Mouse (Mus musculus) WW6 (cell line): ENCODE measurements around the gene Card9.

Experiments used
- DNase-seq: peaks from one replicate; pipeline ENCODE4 v3.0.0-alpha.2; 2013; ENCODE audit warnings: low read depth, low spot score

Gene Card9

GRCm38 (mm10) chr2:26325386-26326181 lies 35.1 kb downstream of the Card9 start:
- no peak for DNase-seq

- DNase-seq: no peak
Observed at GRCm38 (mm10) chr2:26324917-26325316, 35.8 kb downstream of the Card9 start.

DNA sequence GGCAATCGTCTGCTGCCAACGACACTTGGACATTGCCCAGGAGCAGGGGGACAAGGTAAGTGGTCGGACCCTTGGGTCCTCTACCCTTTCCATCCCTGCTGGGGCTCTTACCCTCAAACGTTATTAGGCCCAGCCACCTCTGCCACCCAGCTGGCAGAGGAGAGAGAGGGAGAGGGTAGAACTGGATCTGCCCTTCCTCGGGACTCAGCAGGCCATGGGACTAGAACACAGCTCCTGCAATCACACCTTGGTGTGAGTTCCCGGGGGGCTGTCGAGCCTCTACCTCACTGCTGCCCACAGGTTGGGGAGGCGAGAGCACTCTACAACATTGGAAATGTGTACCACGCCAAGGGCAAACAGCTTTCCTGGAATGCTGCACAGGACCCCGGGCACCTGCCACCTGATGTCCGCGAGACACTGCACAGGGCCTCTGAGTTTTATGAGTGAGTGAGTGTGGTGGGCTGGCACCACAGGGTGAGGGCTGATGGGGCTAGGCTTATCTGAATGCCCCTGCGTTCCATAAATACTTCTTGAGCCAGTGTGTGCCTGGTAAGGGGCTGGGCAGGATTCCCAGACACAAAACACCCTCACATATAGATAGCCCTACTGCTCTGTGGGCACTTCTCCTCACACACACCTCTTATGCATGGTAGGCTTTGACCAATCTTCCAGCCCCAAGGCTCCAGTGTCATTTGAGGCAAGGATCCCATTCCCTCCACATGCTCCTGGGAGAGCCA lies 37.0 kb downstream of the Card9 start:
- DNase-seq: no peak

- DNase-seq: no peak
Observed at GRCm38 (mm10) chr2:26320245-26321185, 40.2 kb downstream of the Card9 start.

DNA sequence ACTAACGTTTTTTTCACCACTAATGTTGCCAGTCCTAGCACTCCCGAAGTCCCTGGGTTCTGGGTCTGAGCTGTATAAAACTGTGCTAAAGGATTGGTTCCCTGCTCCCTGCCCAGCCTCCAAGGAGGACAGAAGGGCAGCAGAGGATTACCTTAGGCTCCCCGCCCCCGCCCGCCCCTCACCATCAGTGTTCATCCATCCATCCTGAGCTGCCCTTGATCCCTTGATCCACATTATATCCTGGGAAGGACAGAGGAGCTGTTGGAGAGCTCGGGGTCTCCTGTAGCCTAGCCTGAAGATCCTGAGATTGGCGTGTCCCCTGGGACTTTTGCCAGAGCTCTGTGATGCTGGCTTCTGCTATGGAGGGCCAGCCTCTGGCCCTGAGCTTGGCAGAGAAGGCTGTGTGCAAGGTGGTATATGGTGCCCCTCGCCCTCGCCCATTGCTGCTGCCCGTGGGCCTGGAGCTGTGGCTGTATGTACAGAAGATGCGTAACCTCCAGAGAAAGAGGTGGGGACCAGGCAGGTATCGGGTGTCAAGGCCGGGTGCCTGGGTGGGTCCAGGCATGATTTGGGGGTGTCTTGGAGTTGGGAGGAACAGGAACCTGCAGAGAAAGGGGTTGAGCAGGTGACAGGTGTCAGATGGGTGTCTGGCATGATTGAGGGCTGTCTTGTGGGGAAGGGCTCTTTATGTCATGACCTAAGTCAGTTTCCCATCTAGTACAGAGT lies 41.0 kb downstream of the Card9 start:
- DNase-seq: no peak

DNA sequence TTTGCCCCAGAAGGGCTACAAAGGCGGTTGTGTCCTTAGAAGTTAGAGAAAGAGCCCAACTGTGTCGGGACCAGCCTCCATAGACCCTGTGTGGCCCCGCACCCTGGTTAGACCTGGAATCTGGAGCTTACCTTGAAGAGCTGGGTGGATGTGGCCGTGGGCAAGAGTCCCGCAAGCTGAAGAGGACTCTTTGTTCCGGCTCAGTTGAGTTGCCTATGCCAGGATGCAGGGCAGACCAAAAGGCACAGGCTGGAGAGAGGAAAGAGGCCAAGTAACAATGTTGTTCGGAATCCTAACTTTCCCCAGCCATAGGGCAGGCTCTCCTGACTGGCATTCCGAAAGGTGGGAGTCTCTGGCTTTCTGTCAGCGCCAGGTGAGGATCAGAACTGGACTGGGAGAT lies 41.6 kb downstream of the Card9 start:
- no peak for DNase-seq

GRCm38 (mm10) chr2:26317991-26318672 lies 42.6 kb downstream of the Card9 start:
- DNase-seq: no peak

- no peak for DNase-seq
Observed at GRCm38 (mm10) chr2:26317371-26317770, 43.3 kb downstream of the Card9 start.

- no peak for DNase-seq
Observed at GRCm38 (mm10) chr2:26316576-26317246, 44.0 kb downstream of the Card9 start.

DNA sequence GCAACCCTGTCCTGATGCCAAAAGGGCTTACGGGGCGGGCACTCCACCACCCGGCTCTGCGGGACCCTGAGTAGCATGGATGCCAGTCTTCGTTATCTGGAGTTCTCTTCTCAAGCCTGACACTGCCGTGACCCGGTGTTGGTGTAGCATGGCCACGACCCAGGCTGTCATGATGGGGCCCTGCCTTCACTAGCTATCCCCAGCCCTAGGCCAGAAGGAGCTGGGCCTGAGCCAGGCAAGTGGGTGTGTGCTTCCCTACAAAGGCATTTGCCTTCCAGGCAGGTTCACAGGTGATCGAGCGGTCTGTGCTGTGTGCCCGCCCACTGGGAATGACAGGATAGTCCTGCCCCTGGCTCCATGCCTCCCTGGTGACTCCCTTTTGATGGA lies 44.8 kb downstream of the Card9 start:
- no peak for DNase-seq

DNA sequence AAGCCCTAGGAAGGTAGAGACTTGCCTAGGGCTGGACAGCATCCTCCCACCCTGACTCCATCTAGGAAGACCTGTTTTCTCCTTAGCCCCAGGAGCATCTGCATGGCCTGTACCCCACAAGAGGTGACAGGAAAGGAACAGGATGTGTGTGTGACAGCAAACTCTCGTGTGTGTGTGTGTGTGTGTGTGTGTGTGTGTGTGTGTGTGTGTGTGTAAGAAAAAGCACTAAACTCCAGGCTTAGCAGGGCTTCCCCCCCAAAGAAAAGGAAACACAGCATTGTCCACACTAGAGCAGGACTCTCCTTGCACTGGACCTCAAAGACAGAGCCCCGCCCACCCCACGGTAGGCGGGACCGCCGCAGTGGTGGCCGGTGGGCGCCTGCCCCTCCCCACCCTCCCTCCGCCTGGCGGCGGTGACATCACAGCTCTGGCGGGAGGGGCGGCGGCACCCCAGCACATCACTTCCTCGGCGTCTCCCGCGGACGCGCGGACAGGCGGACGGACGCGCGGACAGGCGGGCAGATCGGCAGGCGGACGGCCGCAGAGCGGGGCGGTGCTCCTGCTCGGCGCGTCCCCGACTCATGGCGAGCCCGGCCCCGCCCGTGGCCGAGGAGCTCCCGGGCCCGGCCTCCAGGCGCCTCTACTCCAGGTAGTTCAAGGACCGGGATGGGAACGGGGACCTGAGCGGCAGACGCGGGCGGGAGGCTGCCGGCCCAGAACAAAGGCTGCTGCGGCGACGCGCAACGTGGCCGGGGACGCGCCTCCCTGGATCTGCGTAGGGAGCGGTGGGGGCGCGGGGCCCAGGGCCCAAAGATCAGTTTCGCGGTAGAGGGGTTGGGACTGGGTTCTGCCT lies 45.4 kb downstream of the Card9 start, which contains the start of gene Gpsm1:
Gene Gpsm1, plus strand, starts transcription at position 444 of the 853 bp plus-strand sequence.
- DNase-seq: no peak

- DNase-seq: no peak
Observed at GRCm38 (mm10) chr2:26314281-26315071, 46.2 kb downstream of the Card9 start.

- no peak for DNase-seq
Observed at GRCm38 (mm10) chr2:26313394-26313793, 47.3 kb downstream of the Card9 start.

GRCm38 (mm10) chr2:26312812-26313211 lies 47.9 kb downstream of the Card9 start:
- no peak for DNase-seq

DNA sequence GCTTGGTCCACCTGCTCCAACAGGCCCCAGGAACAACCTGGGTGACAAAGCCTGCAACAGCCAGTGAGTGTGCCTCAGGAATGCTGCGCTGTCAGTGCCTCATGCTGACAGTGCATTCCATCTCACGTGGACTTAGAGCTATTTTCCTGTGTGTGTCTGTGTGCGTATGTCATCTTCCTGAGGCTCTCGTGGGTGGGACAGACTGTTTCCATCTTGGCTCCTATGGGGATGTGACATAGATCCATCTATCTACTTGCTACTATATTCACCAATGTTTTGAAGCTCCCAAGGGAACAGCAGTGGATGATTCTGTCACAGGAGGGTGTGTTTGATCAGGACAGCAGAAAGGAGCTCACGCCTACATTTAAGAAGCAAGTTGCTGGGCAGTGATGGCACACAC lies 48.8 kb downstream of the Card9 start:
- no peak for DNase-seq

GRCm38 (mm10) chr2:26309739-26310138 lies 51.0 kb downstream of the Card9 start:
- no peak for DNase-seq

- no peak for DNase-seq
Observed at GRCm38 (mm10) chr2:26306702-26307101, 54.0 kb downstream of the Card9 start.

- DNase-seq: no peak
Observed at GRCm38 (mm10) chr2:26305555-26305954, 55.2 kb downstream of the Card9 start.
